Mouse (Mus musculus) Patski (cell line): Measurements from ENCODE around the gene Dync1li1. TPM values are rescaled to one million over a fixed set of nuclear protein-coding genes. Genes with fewer than 3 reads are reported as not detected.

Experiments
- ATAC-seq: fragments of 100-300 bp; one replicate; pipeline ENCODE4 v1.8.0; 2021
- CTCF ChIA-PET: fragments of 350-600 bp; sonication (Branson Sonifier 250); formaldehyde crosslinking; loops from one replicate; lab custom pipeline; 2022; ENCODE audit warnings: inconsistent platforms; lab: Charles Lee
- POLR2A ChIA-PET: fragments of 350-600 bp; sonication (Branson Sonifier 250); formaldehyde crosslinking; loops from one replicate; lab custom pipeline; 2022; ENCODE audit warnings: antibody characterized with exemption, inconsistent platforms; lab: Charles Lee
- DNase-seq: peaks from one replicate; pipeline ENCODE4 v3.0.0-alpha.2; 2011; ENCODE audit warnings: low read depth, low spot score
- H3K27me3 ChIP-seq: fragments of 371-371 bp; one replicate; pipeline ENCODE4 v1.5.1; 2021
- CTCF ChIP-seq: fragments of 100-300 bp; IDR thresholded peaks from one replicate; pipeline ENCODE4 v1.5.1; 2021
- in situ Hi-C: fragments of 300-500 bp; cut with MboI; formaldehyde crosslinking; loops from 3 replicates; pipeline ENCODE4 v1.11.1; 2018; ENCODE audit warnings: low pct_unique_long_range_greater_than_20kb, mixed read lengths
- polyA plus RNA-seq: library from polyadenylated mRNA; unstranded; gene quantifications from one replicate; pipeline ENCODE4 v1.2.3, GENCODE M21; 2021

The Dync1li1 gene
- polyA plus RNA-seq, 1 experiment from 2014 or later = 55.6 TPM

DNA sequence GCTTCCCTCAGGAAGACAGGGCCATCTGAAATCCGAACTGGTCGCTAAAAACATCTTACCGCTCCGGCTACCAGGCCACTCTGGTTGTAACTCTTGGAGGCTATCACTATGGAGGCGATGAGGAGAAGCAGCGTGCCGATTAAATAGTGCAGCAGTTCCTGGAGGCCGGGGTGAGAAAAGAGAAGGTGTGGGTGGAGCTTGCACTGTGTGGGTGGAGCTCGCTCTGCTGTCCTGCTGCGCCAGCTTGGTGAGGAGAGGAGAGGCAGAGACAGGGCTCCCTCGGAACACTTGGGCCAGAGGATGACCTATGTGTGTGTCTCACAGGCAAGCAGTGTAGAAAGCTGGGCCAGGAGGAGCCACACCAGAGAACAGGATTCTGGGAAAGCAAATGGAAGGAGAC is 73.3 kb downstream of the Dync1li1 start:
- ATAC-seq (no peak), DNase-seq (no peak)
- TF ChIP-seq CTCF = no peak
- ChIA-PET CTCF (interaction anchor here (2.6 kb wide), 1 partner anchor 8 kb away, joined by 10 read pairs; no protein-coding TSS in a partner anchor), POLR2A (no interaction called here)
- no peaks in the 10 kb centered on the region for H3K27me3 ChIP-seq
- in situ Hi-C loops = no loop called here

DNA sequence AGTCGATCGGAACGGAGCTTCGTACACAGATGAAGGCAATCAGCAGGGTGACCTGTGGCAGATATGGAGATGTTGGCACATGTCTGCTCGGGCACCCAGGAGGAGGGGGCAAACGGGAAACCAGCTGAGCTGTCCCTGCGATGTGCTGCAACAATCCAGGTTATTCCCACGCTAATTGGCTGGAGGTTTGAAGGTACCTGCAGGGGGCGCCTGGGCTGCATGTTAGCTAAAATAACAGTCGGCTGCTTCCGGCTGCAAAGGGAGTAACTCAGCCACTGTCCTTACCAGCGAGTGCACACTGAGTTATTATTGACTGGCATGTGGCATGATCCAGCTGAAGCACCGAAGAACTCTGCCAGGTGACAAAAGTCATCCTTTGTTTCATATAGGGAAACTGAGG is 74.8 kb downstream of the Dync1li1 start:
- POLR2A ChIA-PET = interaction anchor here (1.1 kb wide), 1 partner anchor 18 kb away, joined by 3 read pairs; the partner anchor contains the start of gene Cmtm7
- ATAC-seq (no peak), DNase-seq (no peak)
- in situ Hi-C loops = no loop called here
- CTCF ChIA-PET = interaction anchor here (1.4 to 2.6 kb wide), 2 partner anchors 10 to 30 kb away, joined by 5 to 10 read pairs; no protein-coding TSS in a partner anchor
- H3K27me3 ChIP-seq = no peaks in the 10 kb centered on the region
- no peak for TF ChIP-seq CTCF

DNA sequence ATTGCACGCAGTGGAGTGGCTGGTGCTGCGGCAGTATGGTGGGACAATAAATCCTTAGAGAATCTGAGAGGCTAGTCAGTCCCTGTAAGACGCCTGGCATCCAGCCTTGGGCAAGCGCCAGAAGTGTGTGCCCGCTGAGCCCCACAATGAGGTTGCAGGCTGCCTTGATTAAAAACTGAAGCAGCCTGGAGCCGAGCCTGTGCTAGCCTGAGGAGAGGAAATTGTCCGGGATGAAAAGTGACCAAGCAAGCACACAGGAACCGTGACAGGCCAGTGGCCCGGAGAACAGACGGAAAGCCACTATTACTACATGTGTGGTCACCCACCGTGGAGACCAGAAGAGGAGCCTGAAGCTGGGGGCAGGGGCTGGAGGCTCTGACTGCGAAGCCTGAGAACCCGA is 78.4 kb downstream of the Dync1li1 start:
- POLR2A ChIA-PET = interaction anchor here (1.0 to 1.6 kb wide), 2 partner anchors 11 to 14 kb away, joined by 8 read pairs; partner anchors contain the start of gene Cmtm7
- CTCF ChIA-PET = interaction anchor here (0.7 to 1.9 kb wide), 4 partner anchors 14 to 48 kb away, joined by 3 to 6 read pairs (median 3); no protein-coding TSS in a partner anchor
- ATAC-seq (peak; percentile 59), DNase-seq (peak; percentile 47)
- H3K27me3 ChIP-seq = no peaks in the 10 kb centered on the region
- no peak for TF ChIP-seq CTCF
- in situ Hi-C loops = no loop called here

DNA sequence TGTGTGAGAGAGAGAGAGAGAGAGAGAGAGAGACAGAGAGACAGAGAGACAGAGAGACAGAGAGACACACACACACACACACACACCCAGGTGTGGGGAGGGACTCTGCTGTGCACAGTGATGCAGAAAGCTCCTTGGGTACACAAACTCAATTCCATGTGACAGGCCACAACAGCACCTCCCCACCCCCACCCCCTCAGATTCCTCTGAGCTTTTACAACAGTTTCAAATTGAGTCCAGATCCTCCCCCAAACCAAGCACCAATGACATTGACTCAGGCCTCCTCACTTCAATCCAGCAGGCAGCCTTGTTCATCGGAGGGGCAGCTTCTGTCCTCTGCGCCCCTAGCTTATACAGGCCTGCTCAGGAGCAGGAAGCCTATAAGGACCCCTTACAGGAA is 78.9 kb downstream of the Dync1li1 start:
- POLR2A ChIA-PET = interaction anchor here (0.6 to 1.0 kb wide), 2 partner anchors 11 to 140 kb away, joined by 3 to 8 read pairs; no protein-coding TSS in a partner anchor
- DNase-seq = no peak
- ATAC-seq = peak; percentile 38
- H3K27me3 ChIP-seq = no peaks in the 10 kb centered on the region
- in situ Hi-C loops = no loop called here
- no peak for TF ChIP-seq CTCF
- CTCF ChIA-PET = interaction anchor here (0.7 to 1.0 kb wide), 2 partner anchors 13 to 41 kb away, joined by 3 read pairs; no protein-coding TSS in a partner anchor

DNA sequence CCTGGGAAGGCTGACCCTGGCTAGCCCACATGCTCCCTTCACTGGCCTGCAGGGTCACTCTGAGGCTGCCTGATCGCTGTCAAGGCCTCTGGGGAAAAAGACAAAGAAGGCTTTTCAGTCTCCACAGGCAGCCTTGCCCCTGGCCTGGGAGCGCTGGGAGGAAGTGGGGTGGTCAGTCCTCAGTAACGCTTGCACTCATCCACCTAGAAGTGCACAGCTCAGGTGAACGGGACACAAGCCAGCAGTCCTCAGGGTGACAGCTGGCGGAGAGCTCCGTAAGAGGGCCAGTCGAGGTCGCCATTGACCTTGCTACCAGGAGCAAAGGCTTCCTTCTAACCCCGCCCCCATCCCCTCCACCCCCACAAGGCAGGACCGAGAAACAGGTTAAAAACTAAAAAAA is 79.5 kb downstream of the Dync1li1 start:
- ChIA-PET POLR2A (interaction anchor here (0.6 to 1.0 kb wide), 2 partner anchors 10 to 139 kb away, joined by 3 to 8 read pairs; no protein-coding TSS in a partner anchor), CTCF (no interaction called here)
- H3K27me3 ChIP-seq = no peaks in the 10 kb centered on the region
- in situ Hi-C loops = no loop called here
- no peak for DNase-seq
- peak; percentile 18 for ATAC-seq
- TF ChIP-seq CTCF = no peak

DNA sequence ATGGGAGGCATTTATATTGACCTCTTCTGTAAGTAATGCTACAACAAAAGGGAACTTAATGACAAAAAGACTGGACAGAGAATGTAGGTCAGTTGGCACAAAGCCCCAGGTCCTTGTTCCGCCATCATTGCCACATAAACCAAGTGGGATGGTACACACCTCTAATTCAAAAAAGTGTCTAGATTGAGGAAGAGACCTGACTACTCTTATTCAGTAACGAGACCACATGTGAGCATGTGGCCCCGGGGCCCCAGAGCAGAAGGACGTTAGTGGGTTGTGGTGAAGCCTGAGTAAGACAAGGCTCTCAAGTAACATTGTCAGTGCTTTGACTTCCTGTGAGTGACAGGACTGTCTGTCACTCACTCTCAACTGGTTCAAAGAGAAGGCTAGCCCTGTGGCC is 81.6 kb downstream of the Dync1li1 start:
- H3K27me3 ChIP-seq = no peaks in the 10 kb centered on the region
- POLR2A ChIA-PET = interaction anchor here (0.5 kb wide), 1 partner anchor 87 kb away, joined by 3 read pairs; no protein-coding TSS in a partner anchor
- CTCF ChIA-PET = no interaction called here
- TF ChIP-seq CTCF = no peak
- in situ Hi-C loops = no loop called here
- no peak for DNase-seq
- no peak for ATAC-seq

DNA sequence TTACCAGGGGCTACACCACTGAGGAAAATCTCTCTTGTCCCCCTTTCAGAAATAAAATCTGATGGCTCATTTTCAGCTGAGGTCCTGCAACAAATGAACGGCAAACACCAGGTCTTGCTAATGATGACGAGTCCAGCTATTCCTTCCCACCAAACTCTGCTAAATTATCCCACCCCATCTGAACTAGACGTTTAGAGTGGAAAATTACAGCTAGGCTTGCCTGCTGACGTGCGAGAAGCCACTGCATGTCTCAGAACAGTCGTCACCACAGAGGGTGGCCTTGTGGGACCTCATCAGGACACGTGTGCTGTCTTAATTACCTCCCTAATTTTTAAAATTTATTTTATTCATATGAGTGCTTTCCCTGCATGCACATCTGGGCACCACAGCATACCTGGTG is 83.0 kb downstream of the Dync1li1 start:
- TF ChIP-seq CTCF = no peak
- no peak for DNase-seq
- no peaks in the 10 kb centered on the region for H3K27me3 ChIP-seq
- ChIA-PET CTCF (interaction anchor here (0.8 kb wide), 1 partner anchor 18 kb away, joined by 3 read pairs; no protein-coding TSS in a partner anchor), POLR2A (no interaction called here)
- in situ Hi-C loops = no loop called here
- no peak for ATAC-seq

Other genes with a start within 250 kb of the Dync1li1 start
- gene Ccr4, start 183.9 kb upstream of the Dync1li1 start, polyA plus RNA-seq = not detected
- not detected for gene C130032M10Rik, start 173.1 kb upstream of the Dync1li1 start, polyA plus RNA-seq
- not detected for gene Trim71, start 124.4 kb upstream of the Dync1li1 start, polyA plus RNA-seq
- gene Cnot10, start 48.6 kb upstream of the Dync1li1 start, polyA plus RNA-seq = 46.3 TPM
- 64.0 TPM for gene Cmtm6, start 42.3 kb downstream of the Dync1li1 start, polyA plus RNA-seq
- gene Cmtm7, start 93.1 kb downstream of the Dync1li1 start, polyA plus RNA-seq = 73.0 TPM
- 56.0 TPM for gene Cmtm8, start 155.4 kb downstream of the Dync1li1 start, polyA plus RNA-seq
- gene Gpd1l, start 245.2 kb downstream of the Dync1li1 start, polyA plus RNA-seq = 69.0 TPM